21 mouse cellular contexts compared by ENCODE assay signal in the genomic region with DNA sequence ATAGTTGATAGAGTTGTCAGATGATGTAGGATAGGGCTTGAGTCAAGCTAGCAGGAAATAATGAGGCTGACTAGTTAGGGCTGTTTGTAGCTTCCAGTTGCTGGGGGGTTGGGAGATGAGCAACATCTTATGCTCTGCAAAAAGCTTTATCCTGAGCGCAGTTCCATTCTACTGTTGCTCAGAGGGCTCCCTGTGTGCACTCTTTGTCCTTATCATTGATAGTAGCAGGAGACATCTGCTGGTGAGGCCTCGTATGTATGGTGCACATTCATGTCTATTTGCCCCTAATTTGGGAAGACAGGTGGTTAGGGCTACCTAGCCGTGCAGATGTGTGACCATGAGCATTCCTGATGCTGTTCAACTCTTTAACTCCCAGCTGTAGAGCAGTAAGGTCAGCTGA.
"Had no signal": no experiment of that assay in that cellular context is flagged by ENCODE, and none has a peak within 500 bp of the region (broad histone marks: within the 10 kb centered on the region; RNA-seq: fewer than 3 reads in every experiment).

No protein-coding gene starts in this region.

- H3K4me3 ChIP-seq: intestine, embryonic 15.5 days; layer of hippocampus, adult 2 months; limb, embryonic 10.5 days; limb, embryonic 13.5 days; lung, embryonic 15.5 days; midbrain, embryonic 12.5 days; midbrain, embryonic 15.5 days; neural tube, embryonic 12.5 days; neural tube, embryonic 15.5 days had no signal

- H3K9ac ChIP-seq: intestine, embryonic 15.5 days; limb, embryonic 13.5 days; lung, embryonic 15.5 days; midbrain, embryonic 12.5 days; midbrain, embryonic 15.5 days; neural tube, embryonic 12.5 days; neural tube, embryonic 15.5 days had no signal

- H3K4me2 ChIP-seq: intestine, embryonic 15.5 days; limb, embryonic 13.5 days; lung, embryonic 15.5 days; midbrain, embryonic 12.5 days; midbrain, embryonic 15.5 days; neural tube, embryonic 12.5 days; neural tube, embryonic 15.5 days had no signal

- H3K4me1 ChIP-seq: intestine, embryonic 15.5 days; lung, embryonic 15.5 days; midbrain, embryonic 12.5 days; midbrain, embryonic 15.5 days; neural tube, embryonic 12.5 days; neural tube, embryonic 15.5 days had no signal

- ATAC-seq: intestine, embryonic 15.5 days; midbrain, embryonic 15.5 days had no signal

- H3K27ac ChIP-seq: intestine, embryonic 15.5 days; layer of hippocampus, adult 2 months; limb, embryonic 10.5 days; limb, embryonic 13.5 days; lung, embryonic 15.5 days; midbrain, embryonic 12.5 days; midbrain, embryonic 15.5 days; neural tube, embryonic 12.5 days; neural tube, embryonic 15.5 days; stomach, postnatal 0 days had no signal

- H3K9me3 ChIP-seq: intestine, embryonic 15.5 days; limb, embryonic 10.5 days; limb, embryonic 13.5 days; lung, embryonic 15.5 days; midbrain, embryonic 12.5 days; midbrain, embryonic 15.5 days; neural tube, embryonic 12.5 days; neural tube, embryonic 15.5 days had no signal

- H3K27me3 ChIP-seq: intestine, embryonic 15.5 days; limb, embryonic 13.5 days; lung, embryonic 15.5 days; midbrain, embryonic 12.5 days; midbrain, embryonic 15.5 days; neural tube, embryonic 12.5 days; neural tube, embryonic 15.5 days had no signal

- DNase-seq: kidney, adult 11 months; kidney, adult 9 months; kidney, postnatal 14 days; layer of hippocampus, adult 9-11 months; lung, postnatal 10 days; lung, postnatal 36 days; right cerebral cortex, adult 18-20 months; right cerebral cortex, postnatal 14 days; right cerebral cortex, postnatal 4 days; thymus, adult 2 months; thymus, postnatal 14 days had no signal
